Mouse (Mus musculus) cerebellum, postnatal 4 days (tissue): ENCODE measurements around the gene Otub1.

ENCODE experiments used
- DNase-seq, 2 experiments: peaks; one replicate each; pipeline ENCODE4 v3.0.0; 2022; ENCODE audit warnings: low spot score in 2 of 2, mixed read lengths in 1 of 2

Otub1 gene

GRCm38 (mm10) chr19:7177804-7178511 lies 28.2 kb downstream of the Otub1 start:
- DNase-seq, result no peak

- no peak for DNase-seq
Measured at GRCm38 (mm10) chr19:7176041-7176696, 29.9 kb downstream of the Otub1 start.

GRCm38 (mm10) chr19:7172051-7172866 lies 33.9 kb downstream of the Otub1 start:
- peak in 1 of 2 experiments; percentile 71 for DNase-seq

GRCm38 (mm10) chr19:7171447-7171846 lies 34.7 kb downstream of the Otub1 start:
- no peak for DNase-seq

GRCm38 (mm10) chr19:7170916-7171315 lies 35.2 kb downstream of the Otub1 start:
- DNase-seq, result no peak

GRCm38 (mm10) chr19:7168423-7168822 lies 37.7 kb downstream of the Otub1 start:
- DNase-seq, result no peak

GRCm38 (mm10) chr19:7166767-7167166 lies 39.3 kb downstream of the Otub1 start:
- no peak for DNase-seq

GRCm38 (mm10) chr19:7166200-7166711 lies 39.9 kb downstream of the Otub1 start:
- DNase-seq, result no peak

GRCm38 (mm10) chr19:7165509-7166199 lies 40.5 kb downstream of the Otub1 start:
- DNase-seq, result no peak

GRCm38 (mm10) chr19:7164820-7165323 lies 41.2 kb downstream of the Otub1 start:
- DNase-seq, result no peak

- DNase-seq, result no peak
Measured at GRCm38 (mm10) chr19:7164238-7164637, 41.9 kb downstream of the Otub1 start.

- no peak for DNase-seq
Measured at GRCm38 (mm10) chr19:7161064-7161463, 45.1 kb downstream of the Otub1 start.

GRCm38 (mm10) chr19:7160151-7160906 lies 45.8 kb downstream of the Otub1 start:
- DNase-seq, result peak in 1 of 2 experiments; percentile 52

- DNase-seq, result no peak
Measured at GRCm38 (mm10) chr19:7157734-7158133, 48.4 kb downstream of the Otub1 start.

- peak in 1 of 2 experiments; percentile 30 for DNase-seq
Measured at GRCm38 (mm10) chr19:7155196-7155595, 50.9 kb downstream of the Otub1 start.

- DNase-seq, result no peak
Measured at GRCm38 (mm10) chr19:7153232-7153631, 52.9 kb downstream of the Otub1 start.

- DNase-seq, result no peak
Measured at GRCm38 (mm10) chr19:7151927-7152653, 54.0 kb downstream of the Otub1 start.

GRCm38 (mm10) chr19:7151300-7151926 lies 54.7 kb downstream of the Otub1 start:
- DNase-seq, result no peak

- no peak for DNase-seq
Measured at GRCm38 (mm10) chr19:7149158-7149685, 56.9 kb downstream of the Otub1 start.
